Mouse (Mus musculus) gastrocnemius, adult 18-20 months (tissue): ENCODE results near the gene Med20. TPM values are rescaled to one million over a fixed set of nuclear protein-coding genes. Genes with fewer than 3 reads are reported as not detected.
"Not testable (repeated sequence)": the region's sequence is repeated elsewhere in the genome, so short reads cannot be mapped to it uniquely, and the experiment has no call there.

Experiments used
- DNase-seq: peaks from one replicate; pipeline ENCODE4 v3.0.0; 2021; ENCODE audit warnings: low spot score
- total RNA-seq, 2 experiments: library from RNA; stranded (reverse); gene quantifications; 2 replicates each; pipeline ENCODE4 v1.2.3; 2021

Med20 gene
- total RNA-seq, 2 experiments from 2014 or later = 14.7 to 15.4 TPM

- DNase-seq = no peak
These were observed 15.1 kb upstream of the Med20 start for GRCm38 (mm10) chr17:47596162-47596838.

- DNase-seq = no peak
These were observed 14.6 kb upstream of the Med20 start for GRCm38 (mm10) chr17:47596839-47597164.

GRCm38 (mm10) chr17:47597261-47597660 is 14.1 kb upstream of the Med20 start:
- no peak for DNase-seq

GRCm38 (mm10) chr17:47597838-47598579 is 13.4 kb upstream of the Med20 start:
- no peak for DNase-seq

- DNase-seq = not testable (repeated sequence)
These were observed 12.6 kb upstream of the Med20 start for GRCm38 (mm10) chr17:47598580-47599304.

GRCm38 (mm10) chr17:47599511-47600297 is 11.7 kb upstream of the Med20 start:
- no peak for DNase-seq

GRCm38 (mm10) chr17:47600601-47601388 is 10.6 kb upstream of the Med20 start:
- no peak for DNase-seq

- no peak for DNase-seq
These were observed 10.0 kb upstream of the Med20 start for GRCm38 (mm10) chr17:47601389-47601755.

- no peak for DNase-seq
These were observed 9.1 kb upstream of the Med20 start for GRCm38 (mm10) chr17:47602289-47602688.

- DNase-seq = no peak
These were observed 5.2 kb upstream of the Med20 start for GRCm38 (mm10) chr17:47606220-47606619.

- DNase-seq = no peak
These were observed 2.2 kb upstream of the Med20 start for GRCm38 (mm10) chr17:47609182-47609581.

GRCm38 (mm10) chr17:47611661-47611982 is 240 bp downstream of the Med20 start:
- no peak for DNase-seq

GRCm38 (mm10) chr17:47614018-47614417 is 2.6 kb downstream of the Med20 start:
- peak; percentile 46 for DNase-seq

GRCm38 (mm10) chr17:47616119-47616518 is 4.7 kb downstream of the Med20 start:
- DNase-seq = no peak

GRCm38 (mm10) chr17:47616652-47617051 is 5.3 kb downstream of the Med20 start:
- no peak for DNase-seq

GRCm38 (mm10) chr17:47617605-47618307 is 6.4 kb downstream of the Med20 start:
- no peak for DNase-seq

- no peak for DNase-seq
These were observed 7.4 kb downstream of the Med20 start for GRCm38 (mm10) chr17:47618556-47619311.

- peak; percentile 32 for DNase-seq
These were observed 11.7 kb downstream of the Med20 start for GRCm38 (mm10) chr17:47622912-47623554.

GRCm38 (mm10) chr17:47624572-47624971 is 13.2 kb downstream of the Med20 start:
- DNase-seq = not testable (repeated sequence)
